Mouse (Mus musculus): ENCODE measurements around the gene Dennd4c.

The Dennd4c gene

GRCm38 (mm10) chr4:86748336-86749291 is at the start of gene Dennd4c:
Gene Dennd4c, plus strand, starts transcription at chr4:86748555.
- DNase-seq (ENCODE audit: low read depth, low spot score) = peak; percentile 97

GRCm38 (mm10) chr4:86699161-86699865 is 49.0 kb upstream of the Dennd4c start:
- DNase-seq (ENCODE audit: low read depth, low spot score) = no peak

GRCm38 (mm10) chr4:86708801-86709200 is 39.6 kb upstream of the Dennd4c start:
- DNase-seq (ENCODE audit: low read depth, low spot score) = peak; percentile 12

DNA sequence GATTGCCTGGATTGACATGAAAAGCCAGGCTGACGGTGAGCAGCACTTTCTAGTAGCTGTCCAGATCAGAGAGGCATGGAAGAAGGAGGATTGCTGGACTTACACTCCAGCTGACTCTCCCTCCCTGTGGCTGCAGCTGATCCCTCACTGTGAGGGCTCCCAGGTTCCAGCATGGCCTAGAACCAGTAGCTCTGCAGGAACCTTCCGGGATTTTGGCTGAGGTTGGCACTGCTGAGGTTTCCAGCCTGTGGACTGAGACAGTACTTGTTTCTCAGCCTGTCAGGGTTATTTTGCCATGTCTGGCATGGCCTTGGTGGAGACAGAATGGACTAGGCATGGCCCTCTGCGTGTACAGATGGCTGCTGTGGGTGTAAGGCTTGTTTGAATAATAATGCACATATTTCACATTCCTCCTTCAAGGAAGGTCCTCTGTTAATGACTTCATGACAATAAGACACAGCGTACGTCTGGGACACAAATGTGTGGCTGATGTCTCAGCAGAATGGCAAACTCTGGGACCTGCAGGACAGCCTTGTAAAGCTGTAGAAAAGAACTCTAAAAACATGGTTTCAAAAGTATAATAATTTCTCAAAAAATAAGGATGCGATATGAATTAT is 38.2 kb upstream of the Dennd4c start:
- no peak for DNase-seq (ENCODE audit: low read depth, low spot score)

- DNase-seq (ENCODE audit: low read depth, low spot score) = no peak
These were observed 37.6 kb upstream of the Dennd4c start for GRCm38 (mm10) chr4:86710666-86711215.

GRCm38 (mm10) chr4:86712751-86713195 is 35.6 kb upstream of the Dennd4c start:
- no peak for DNase-seq (ENCODE audit: low read depth, low spot score)

GRCm38 (mm10) chr4:86713518-86713917 is 34.8 kb upstream of the Dennd4c start:
- DNase-seq (ENCODE audit: low read depth, low spot score) = no peak

DNA sequence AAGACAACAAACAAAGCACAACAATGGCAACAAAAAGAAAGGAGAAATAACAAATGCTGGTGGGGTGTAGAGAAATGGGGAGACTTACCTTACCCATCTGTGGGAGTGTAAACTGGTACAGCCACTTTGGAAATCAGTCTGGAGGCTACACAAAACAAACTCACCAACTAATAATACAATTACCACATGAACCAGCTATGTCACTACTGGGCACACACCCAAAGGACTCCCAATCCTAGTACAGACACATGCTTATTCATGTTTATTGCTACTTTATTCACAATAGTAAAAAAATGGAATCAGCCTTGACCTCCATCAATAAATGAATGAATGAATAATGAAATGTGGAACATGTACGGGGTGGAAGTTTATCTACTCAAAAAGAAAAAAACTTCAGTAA is 33.0 kb upstream of the Dennd4c start:
- no peak for DNase-seq (ENCODE audit: low read depth, low spot score)

DNA sequence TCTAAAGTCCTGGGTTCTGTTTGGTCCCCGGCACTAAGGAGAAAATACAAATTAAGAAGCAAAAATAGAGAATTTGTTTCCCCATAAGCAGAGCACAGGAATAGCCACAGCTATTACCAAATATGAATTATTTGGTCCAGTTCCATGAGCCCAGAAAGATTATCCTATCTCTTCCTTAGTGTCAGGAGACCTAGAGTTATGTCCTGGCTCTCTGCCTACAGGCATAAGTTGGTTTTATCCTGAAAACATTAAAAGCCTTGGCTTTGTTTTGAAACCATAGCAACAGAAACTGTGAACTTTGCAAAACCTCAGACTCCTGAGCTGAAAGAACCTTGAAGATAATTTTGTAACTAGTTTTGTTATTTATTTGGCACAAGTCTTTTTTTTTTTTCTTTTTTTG is 31.2 kb upstream of the Dennd4c start:
- peak; percentile 29 for DNase-seq (ENCODE audit: low read depth, low spot score)

GRCm38 (mm10) chr4:86718878-86719577 is 29.3 kb upstream of the Dennd4c start:
- DNase-seq (ENCODE audit: low read depth, low spot score) = no peak

GRCm38 (mm10) chr4:86721856-86722358 is 26.4 kb upstream of the Dennd4c start:
- DNase-seq (ENCODE audit: low read depth, low spot score) = no peak

GRCm38 (mm10) chr4:86725175-86725574 is 23.2 kb upstream of the Dennd4c start:
- DNase-seq (ENCODE audit: low read depth, low spot score) = no peak

DNA sequence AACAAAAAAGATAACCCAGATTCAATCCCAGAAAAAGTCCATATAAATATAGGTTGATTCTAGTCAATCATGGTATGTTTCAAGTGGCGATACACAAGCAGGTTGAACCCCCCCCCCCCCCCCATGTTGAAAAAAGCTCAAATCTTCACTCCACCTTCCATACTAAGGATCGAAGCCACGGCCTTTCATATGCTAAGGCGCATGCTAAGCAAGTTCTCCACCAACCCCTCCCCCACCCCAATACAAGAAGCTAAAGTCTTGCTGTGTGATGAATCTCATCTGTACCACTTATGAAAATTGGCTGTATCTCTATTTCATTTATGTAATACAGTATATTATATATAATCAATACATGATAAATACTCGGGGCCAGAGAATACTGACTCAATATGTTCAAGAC is 22.2 kb upstream of the Dennd4c start:
- DNase-seq (ENCODE audit: low read depth, low spot score) = no peak

DNA sequence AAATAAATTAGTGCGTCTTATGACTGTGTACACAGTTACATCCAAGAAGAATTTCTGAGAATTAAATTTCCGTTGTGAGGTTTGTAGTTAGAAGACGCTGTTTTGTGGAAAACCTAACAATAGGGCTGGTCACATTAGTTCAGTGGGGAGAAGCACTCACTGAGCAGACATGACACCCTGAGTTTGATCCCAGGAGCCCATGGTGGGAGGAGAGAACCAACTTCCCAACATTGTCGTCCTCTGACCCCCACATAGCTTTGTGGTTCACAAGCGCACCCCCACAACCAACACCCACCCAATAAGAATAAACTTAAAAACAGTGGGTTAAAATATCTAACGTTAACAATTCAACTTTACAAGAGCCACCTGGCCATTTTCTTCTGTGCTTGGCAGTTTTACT is 18.5 kb upstream of the Dennd4c start:
- DNase-seq (ENCODE audit: low read depth, low spot score) = no peak

- no peak for DNase-seq (ENCODE audit: low read depth, low spot score)
These were observed 14.1 kb upstream of the Dennd4c start for GRCm38 (mm10) chr4:86734088-86734841.

DNA sequence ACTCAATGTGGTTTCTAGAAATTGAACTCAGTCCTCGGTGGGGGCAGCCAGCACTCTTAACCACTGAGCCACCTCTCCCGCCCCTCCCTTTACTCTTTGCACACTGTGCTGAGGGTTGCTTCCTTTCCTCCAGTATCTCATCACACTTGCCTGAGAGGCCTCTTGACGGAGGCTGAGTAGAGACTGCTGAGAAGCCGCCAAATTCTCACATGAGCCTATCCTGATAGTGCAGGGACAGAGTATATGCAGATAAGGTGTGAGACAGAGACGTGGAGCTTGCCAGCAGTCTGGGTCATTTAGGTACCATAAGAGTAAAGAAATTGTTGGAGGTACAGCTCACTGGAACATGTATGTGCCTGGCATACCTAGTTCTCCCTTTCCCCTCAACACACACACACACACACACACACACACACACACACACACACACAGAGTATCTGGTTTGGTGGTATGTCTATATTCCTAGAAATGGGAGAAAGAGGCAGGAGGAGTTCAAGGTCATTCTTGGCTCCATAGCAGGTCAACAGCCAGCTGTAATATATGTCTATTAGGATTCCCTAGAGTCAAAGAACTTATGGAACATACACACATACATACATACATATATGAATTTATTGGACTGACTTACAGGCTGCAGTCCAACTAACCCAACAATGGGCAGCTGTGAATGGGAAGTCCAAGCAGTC is 8.9 kb upstream of the Dennd4c start:
- no peak for DNase-seq (ENCODE audit: low read depth, low spot score)

DNA sequence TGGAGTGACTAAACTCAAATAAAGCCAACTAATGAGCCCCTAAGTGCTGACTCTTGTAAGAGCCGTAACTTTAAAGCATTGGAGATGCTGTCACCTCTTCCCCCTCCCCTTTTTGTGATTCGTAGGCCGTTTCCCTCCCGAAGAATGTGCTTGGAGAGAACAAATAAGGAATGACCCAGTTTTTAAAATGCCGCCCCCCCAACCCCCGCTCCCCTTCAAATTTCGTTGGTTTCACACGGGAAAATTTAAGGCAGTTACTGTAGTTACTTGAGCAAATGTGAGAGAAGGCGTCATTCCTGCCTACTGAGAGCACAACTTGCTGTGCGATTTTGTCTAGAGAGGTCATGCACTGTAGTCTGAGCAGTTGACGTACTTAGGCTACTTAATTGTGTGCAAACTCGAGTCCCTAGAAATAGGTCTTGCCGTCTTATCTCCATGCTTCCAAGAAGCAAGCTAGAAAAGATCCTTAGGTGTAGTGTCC is 1.0 kb downstream of the Dennd4c start:
- DNase-seq (ENCODE audit: low read depth, low spot score) = peak; percentile 46

DNA sequence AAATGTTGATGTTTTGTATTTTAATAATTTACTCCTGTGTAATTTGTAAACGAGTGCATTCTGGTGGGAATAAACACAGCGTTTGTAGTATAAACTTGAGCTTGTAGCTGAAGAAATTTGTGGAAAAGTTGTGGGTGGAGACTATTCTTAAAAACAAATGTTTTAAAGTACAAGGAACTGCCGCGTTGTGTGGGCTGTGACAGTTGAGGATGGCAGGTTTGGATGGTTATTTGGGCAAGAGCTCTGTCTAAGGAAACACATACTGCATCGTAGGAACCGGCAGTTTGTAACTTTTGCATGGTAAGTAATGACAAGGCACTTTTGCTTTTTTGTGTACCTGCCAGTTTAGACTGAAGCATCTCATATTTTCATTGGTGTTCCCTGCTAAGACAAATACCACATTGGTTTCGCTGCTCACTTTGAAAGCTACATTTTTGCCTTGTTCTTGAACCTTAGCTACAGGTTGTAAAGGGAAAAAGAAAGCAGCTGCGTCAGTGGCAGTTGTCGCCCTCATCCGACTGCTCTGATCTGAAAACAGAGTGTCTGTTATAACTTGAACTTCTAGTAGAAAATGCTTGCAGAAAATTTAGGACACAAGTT is 2.1 kb downstream of the Dennd4c start:
- DNase-seq (ENCODE audit: low read depth, low spot score) = no peak

DNA sequence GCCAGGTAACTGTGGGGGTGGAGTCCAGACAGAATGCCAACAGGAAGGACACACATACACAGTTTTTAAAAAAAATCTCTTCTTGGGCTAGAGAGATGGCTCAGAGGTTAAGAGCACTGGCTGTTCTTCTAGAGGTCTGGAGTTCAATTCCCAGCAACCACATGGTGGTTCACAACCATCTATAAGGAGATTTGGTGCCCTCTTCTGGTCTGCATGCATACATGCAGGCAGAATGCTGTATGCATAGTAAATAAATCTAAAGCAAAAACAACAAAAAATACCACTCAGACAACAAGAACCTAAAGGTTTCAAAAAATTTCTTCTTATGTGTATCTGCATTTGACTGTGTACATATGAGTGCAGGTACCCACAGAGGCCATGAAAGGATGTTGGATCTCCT is 16.0 kb downstream of the Dennd4c start:
- DNase-seq (ENCODE audit: low read depth, low spot score) = peak; percentile 19
